Mouse (Mus musculus) liver, embryonic 14.5 days (tissue): ENCODE results near the gene Tut1. TPM values are rescaled to one million over a fixed set of nuclear protein-coding genes. Genes with fewer than 3 reads are reported as not detected.

Source experiments
- ATAC-seq: fragments of 200-750 bp; cut with Nextera tagmentation; 2 replicates; pipeline ENCODE4 v1.8.0; 2017; ENCODE audit warnings: moderate number of reproducible peaks, mild to moderate bottlenecking, moderate library complexity; ENCODE audit not compliant: insufficient read depth
- DNase-seq, 3 experiments: peaks; one replicate each; pipeline ENCODE4 v3.0.0-alpha.2; 2012 to 2013; ENCODE audit warnings: low read depth in 3 of 3, low spot score in 3 of 3
- H3K27ac ChIP-seq: fragments of 300-500 bp; sonication (generic); 2 replicates; pipeline ENCODE4 v1.5.1; 2014; ENCODE audit warnings: moderate library complexity, mild to moderate bottlenecking, control low read depth, inconsistent platforms
- H3K27me3 ChIP-seq: fragments of 300-500 bp; sonication (generic); 2 replicates; pipeline ENCODE4 v1.6.1; 2014; ENCODE audit warnings: mild to moderate bottlenecking, low read length, moderate library complexity; ENCODE audit not compliant: control insufficient read depth, insufficient read depth
- H3K36me3 ChIP-seq: fragments of 300-500 bp; sonication (generic); replicated peaks from 2 replicates; pipeline ENCODE4 v1.6.1; 2014; ENCODE audit warnings: low read depth; ENCODE audit not compliant: control insufficient read depth, insufficient read depth
- H3K4me1 ChIP-seq, 2 experiments: fragments of 200-500 bp in 1 of 2; fragments of 300-500 bp in 1 of 2; sonication (generic) in 1 of 2; replicated peaks; 2 replicates each; pipeline ENCODE4 v1.6.1; 2012 to 2014; ENCODE audit warnings: antibody characterized with exemption in 1 of 2, inconsistent platforms in 1 of 2, low read length in 1 of 2; ENCODE audit not compliant: control insufficient read depth in 2 of 2, insufficient read depth in 2 of 2
- H3K4me2 ChIP-seq: fragments of 300-500 bp; sonication (generic); 2 replicates; pipeline ENCODE4 v1.6.1; 2014; ENCODE audit warnings: low read depth, mild to moderate bottlenecking, control low read depth, moderate library complexity
- H3K4me3 ChIP-seq, 2 experiments: fragments of 200-500 bp in 1 of 2; fragments of 300-500 bp in 1 of 2; sonication (generic) in 1 of 2; 2 replicates each; pipeline ENCODE4 v1.5.1; 2012 to 2014; ENCODE audit warnings: low read depth in 2 of 2, low read length in 2 of 2, mild to moderate bottlenecking in 2 of 2, control low read depth in 1 of 2, inconsistent platforms in 1 of 2, moderate library complexity in 1 of 2; ENCODE audit not compliant: insufficient read depth in 1 of 2
- H3K9ac ChIP-seq: fragments of 300-500 bp; sonication (generic); replicated peaks from 2 replicates; pipeline ENCODE4 v1.6.1; 2014; ENCODE audit warnings: mild to moderate bottlenecking, control low read depth, moderate library complexity
- H3K9me3 ChIP-seq: fragments of 300-500 bp; sonication (generic); 2 replicates; pipeline ENCODE4 v1.6.1; 2016; ENCODE audit warnings: low read length, mixed read lengths; ENCODE audit not compliant: control insufficient read depth
- CTCF ChIP-seq: IDR thresholded peaks from 2 replicates; pipeline ENCODE4 v1.5.1; 2016; ENCODE audit warnings: antibody characterized with exemption, low read depth, control low read depth
- EP300 ChIP-seq: IDR thresholded peaks from 2 replicates; pipeline ENCODE4 v1.6.1; 2016; ENCODE audit warnings: antibody characterized with exemption, low read depth
- WGBS: fragments of 180-500 bp; shearing (Covaris S2); extraction: QIAGEN DNeasy Blood & Tissue Kit; methylation state at CpG from one replicate; pipeline ENCODE4 v1.1.7; 2014; ENCODE audit not compliant: insufficient replicate concordance; 5-methylcytosine and 5-hydroxymethylcytosine counted together
- polyA plus RNA-seq, 2 experiments: library from polyadenylated mRNA; depleted of rRNA in 1 of 2; stranded (reverse) in 1 of 2; unstranded in 1 of 2; fragments of >200 nt; fragmentation: Nextera tagmentation in 1 of 2; extraction: Ambion mirVana in 1 of 2; gene quantifications; 2 replicates each; pipeline versions ENCODE4 v1.2.1 to v1.2.3; 2012 to 2014

The Tut1 gene
- polyA plus RNA-seq, 2 experiments, result 9.5 to 10.0 TPM

- H3K36me3 ChIP-seq, result peaks cover 4% of the 10 kb centered on the region
- no peak overlapping the region for H3K9ac ChIP-seq
- H3K27me3 ChIP-seq, result peaks cover 17% of the 10 kb centered on the region
- no peak overlapping the region for H3K4me2 ChIP-seq
- H3K27ac ChIP-seq, result no peak overlapping the region
- no peak overlapping the region for H3K4me3 ChIP-seq
- peak in 1 of 3 experiments; percentile 69 for DNase-seq
- TF ChIP-seq CTCF (no peak), EP300 (no peak)
- WGBS, result 37% methylated on average over 7 of the region's 7 CpGs
- no peaks in the 10 kb centered on the region for H3K9me3 ChIP-seq
- peaks cover 0 to 20% of the 10 kb centered on the region in 2 experiments; a peak in 2 of 4 replicates for H3K4me1 ChIP-seq
- ATAC-seq, result no peak
Measured at GRCm38 (mm10) chr19:8984255-8984868, 30.7 kb downstream of the Tut1 start.

GRCm38 (mm10) chr19:8985891-8986290 lies 32.2 kb downstream of the Tut1 start:
- no peak for DNase-seq

GRCm38 (mm10) chr19:8987816-8988215 lies 34.2 kb downstream of the Tut1 start:
- peaks cover 29% of the 10 kb centered on the region for H3K27me3 ChIP-seq

More at GRCm38 (mm10) chr19:8985891-8986290, 32.2 kb downstream of the Tut1 start:
- no peak overlapping the region for H3K27ac ChIP-seq
- 62% methylated on average over 5 of the region's 5 CpGs for WGBS
- H3K9me3 ChIP-seq, result no peaks in the 10 kb centered on the region
- H3K4me2 ChIP-seq, result no peak overlapping the region
- H3K9ac ChIP-seq, result no peak overlapping the region
- peaks cover 0 to 20% of the 10 kb centered on the region in 2 experiments; a peak in 2 of 4 replicates for H3K4me1 ChIP-seq
- H3K36me3 ChIP-seq, result no peaks in the 10 kb centered on the region
- no peak overlapping the region for H3K4me3 ChIP-seq
- H3K27me3 ChIP-seq, result peaks cover 29% of the 10 kb centered on the region
- no peak for TF ChIP-seq EP300
- no peak for TF ChIP-seq CTCF
- no peak for ATAC-seq

DNA sequence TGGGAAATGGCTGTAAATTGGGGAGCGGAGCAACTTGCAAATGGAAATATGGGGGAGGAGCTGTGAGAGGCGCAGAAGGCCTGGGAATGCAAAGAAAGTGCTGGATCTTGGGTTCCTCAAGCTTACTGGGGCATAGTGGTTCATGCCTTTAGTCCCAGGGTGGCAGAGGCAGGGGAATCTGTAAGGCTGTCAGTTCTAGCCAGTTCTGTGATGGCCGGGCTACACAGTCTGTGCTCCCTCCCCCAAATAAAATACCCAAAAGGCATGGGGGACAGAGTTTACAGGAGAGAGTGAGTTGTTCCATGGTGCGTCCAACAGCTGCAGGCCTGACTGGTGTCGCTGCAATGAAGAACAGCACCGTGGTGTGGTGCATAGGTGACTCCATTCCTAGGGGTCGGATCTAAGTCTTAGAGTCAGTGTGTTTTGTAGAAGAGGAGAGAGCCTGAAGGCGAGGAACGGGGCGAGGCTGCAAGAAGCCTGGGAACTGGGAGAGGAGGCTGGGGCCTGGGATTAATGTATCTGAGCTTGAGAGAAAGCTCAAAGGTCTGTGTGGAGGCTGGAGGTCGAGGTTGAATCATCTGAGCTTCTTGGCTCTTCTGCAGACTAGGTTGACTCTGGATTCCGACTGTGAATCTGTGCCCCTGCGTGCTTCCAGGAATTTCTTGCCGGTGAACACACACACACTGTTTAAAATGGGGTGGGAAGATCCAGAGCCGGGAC lies 34.9 kb downstream of the Tut1 start:
- 34% methylated on average over 15 of the region's 15 CpGs for WGBS
- Histone ChIP-seq H3K36me3 (no peaks in the 10 kb centered on the region), H3K27me3 (peaks cover 29% of the 10 kb centered on the region), H3K27ac (no peak overlapping the region), H3K9me3 (no peaks in the 10 kb centered on the region), H3K4me1 (peaks cover 0 to 10% of the 10 kb centered on the region in 2 experiments; a peak in 3 of 4 replicates), H3K4me2 (peak overlapping the region; percentile 73), H3K4me3 (peak overlapping the region; percentile 7 to 57; a peak in 1 of 4 replicates), H3K9ac (no peak overlapping the region)
- no peak for DNase-seq
- TF ChIP-seq EP300, result no peak
- no peak for TF ChIP-seq CTCF
- no peak for ATAC-seq

More at GRCm38 (mm10) chr19:8987816-8988215, 34.2 kb downstream of the Tut1 start:
- WGBS, result 56% methylated on average over 2 of the region's 2 CpGs
- H3K4me1 ChIP-seq, result peaks cover 0 to 14% of the 10 kb centered on the region in 2 experiments; a peak in 3 of 4 replicates
- H3K27ac ChIP-seq, result no peak overlapping the region
- DNase-seq, result no peak
- no peak overlapping the region for H3K4me3 ChIP-seq
- no peak for ATAC-seq
- TF ChIP-seq CTCF (no peak), EP300 (no peak)
- no peaks in the 10 kb centered on the region for H3K36me3 ChIP-seq
- H3K9me3 ChIP-seq, result no peaks in the 10 kb centered on the region
- no peak overlapping the region for H3K4me2 ChIP-seq
- no peak overlapping the region for H3K9ac ChIP-seq

- H3K36me3 ChIP-seq, result no peaks in the 10 kb centered on the region
- peaks cover 29% of the 10 kb centered on the region for H3K27me3 ChIP-seq
- H3K9me3 ChIP-seq, result no peaks in the 10 kb centered on the region
- H3K4me2 ChIP-seq, result peak within 1 kb of the TSS; percentile 73
- H3K9ac ChIP-seq, result peak within 1 kb of the TSS; percentile 45
- H3K27ac ChIP-seq, result no peak within 1 kb of the TSS
- DNase-seq, result no peak
- peak within 1 kb of the TSS; percentile 39 to 57 for H3K4me3 ChIP-seq
- ATAC-seq, result peak; percentile 65
- H3K4me1 ChIP-seq, result peaks cover 0 to 10% of the 10 kb centered on the region in 2 experiments; a peak in 3 of 4 replicates
- TF ChIP-seq CTCF, result no peak
- TF ChIP-seq EP300, result no peak
- under 1% methylated on average over 42 of the region's 42 CpGs for WGBS
Measured at GRCm38 (mm10) chr19:8989066-8989566, 35.5 kb downstream of the Tut1 start, which contains the start of gene Ahnak. Gene Ahnak, plus strand, starts transcription at chr19:8989284.
